Mouse (Mus musculus) myocyte (in vitro differentiated cells): Measurements from ENCODE around the gene Nr1h2.

Source experiments
- CEBPB ChIP-seq: IDR thresholded peaks from 2 replicates; pipeline ENCODE4 v1.6.1; 2011; ENCODE audit warnings: mild to moderate bottlenecking, moderate library complexity; ENCODE audit not compliant: poor library complexity, insufficient read depth, severe bottlenecking
- MYOD1 ChIP-seq, 3 experiments: IDR thresholded peaks; one replicate each; pipeline ENCODE4 v1.6.1; 2011; ENCODE audit warnings: control low read depth in 2 of 3, low read depth in 2 of 3, mild to moderate bottlenecking in 2 of 3, moderate library complexity in 1 of 3; ENCODE audit not compliant: insufficient read length in 2 of 3, control insufficient read depth in 1 of 3
- POLR2A ChIP-seq: IDR thresholded peaks from one replicate; pipeline ENCODE4 v1.6.1; 2011; ENCODE audit warnings: low read depth, mild to moderate bottlenecking, control low read depth, moderate library complexity; ENCODE audit not compliant: insufficient read length
- POLR2AphosphoS2 ChIP-seq: IDR thresholded peaks from one replicate; pipeline ENCODE4 v1.6.1; 2011; ENCODE audit warnings: low read depth, control low read depth; ENCODE audit not compliant: insufficient read length

GRCm38 (mm10) chr7:44587676-44588075, 33.9 kb upstream of the Nr1h2 start:
- TF ChIP-seq MYOD1 (IDR thresholded peaks at IDR 0.05; ENCODE audit: control insufficient read depth in 1 of 3, insufficient read length in 2 of 3, low read depth in 2 of 3) (no peak), POLR2AphosphoS2 (no peak), POLR2A (no peak), CEBPB (no peak)
